Mouse (Mus musculus) spleen, adult 10 weeks (tissue): ENCODE results near the gene Trabd2b. TPM values are rescaled to one million over a fixed set of nuclear protein-coding genes. Genes with fewer than 3 reads are reported as not detected.

Experiments used
- polyA plus RNA-seq: library from polyadenylated mRNA; stranded (reverse); fragments of 350-450 nt; fragmentation: Illumina TruSeq; extraction: RNeasy Lipid Tissue Mini Kit (QIAGEN cat#74804); gene quantifications from one replicate; pipeline ENCODE4 v1.2.3, GENCODE M21; 2015; ENCODE audit warnings: low replicate concordance; ENCODE audit not compliant: insufficient read depth

Gene Trabd2b
- 0.76 TPM for polyA plus RNA-seq

GRCm38 (mm10) chr4:114406355-114407101, at the start of gene Trabd2b:
Trabd2b (plus strand) TSS chr4:114406724.

Other genes with a start within 250 kb of the Trabd2b start
- gene Skint11, start 243.3 kb upstream of the Trabd2b start, polyA plus RNA-seq = not detected